ENCODE assay signal across 8 mouse cellular contexts in the genomic region with DNA sequence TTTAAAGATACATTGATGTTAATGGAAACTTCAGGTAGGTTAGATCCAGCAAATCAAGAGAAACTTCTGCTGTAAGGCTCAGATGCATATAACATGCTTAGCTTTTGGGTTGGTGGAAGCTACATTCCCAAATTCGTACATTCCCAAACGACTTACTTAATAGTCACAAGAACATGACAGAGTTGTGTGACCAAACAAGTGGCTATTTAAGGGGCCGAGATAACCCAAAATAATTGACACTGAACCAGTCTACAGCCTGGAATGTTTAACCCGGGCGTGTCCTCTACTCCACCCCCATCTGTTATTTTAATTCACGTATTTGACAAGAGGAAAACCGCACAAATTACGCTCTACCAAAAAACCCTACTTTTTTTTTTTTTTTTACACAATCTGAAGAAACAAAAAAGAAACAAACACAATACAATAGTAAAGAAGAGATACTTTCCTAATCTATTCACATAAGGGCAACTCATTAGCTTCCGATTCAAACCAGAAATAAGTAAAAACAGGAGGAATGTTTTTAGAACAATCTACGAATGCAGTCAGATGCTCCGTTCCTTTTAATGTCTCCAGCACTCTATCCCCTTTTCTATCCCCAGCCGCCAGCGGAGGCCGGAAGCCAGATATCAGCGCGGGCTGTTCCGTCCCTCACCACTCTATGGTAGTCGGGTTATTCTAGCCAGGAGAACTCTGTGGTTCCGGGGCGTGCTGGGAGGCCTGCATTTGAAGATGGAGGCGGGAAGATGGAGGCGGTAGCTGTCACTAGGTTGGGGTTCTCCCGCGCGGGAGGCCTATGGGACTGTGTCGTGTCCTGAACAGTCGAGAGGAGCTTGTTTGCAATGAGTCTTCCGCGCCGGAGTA. TPM values are rescaled to one million over a fixed set of nuclear protein-coding genes. Genes with fewer than 3 reads are reported as not detected.
A peak's percentile ranks its signal among the peaks of the same experiment; 100 is the strongest.
DNase-seq lines count a peak whose midpoint lies in the region; ATAC-seq lines count a peak whose summit lies in the region.

TSS of gene Polq (plus strand) at position 726 of the 861 bp plus-strand sequence.

- H3K9me3 ChIP-seq in heart, embryonic 10.5 days: no peaks in the 10 kb centered on the region
- no peaks in the 10 kb centered on the region for H3K9me3 ChIP-seq in kidney, embryonic 15.5 days (replicated peaks)

- peaks cover 15% of the 10 kb centered on the region; the same call in 1 of the 2 replicates for H3K4me1 ChIP-seq in heart, embryonic 10.5 days
- peaks cover 17% of the 10 kb centered on the region for H3K4me1 ChIP-seq in kidney, embryonic 15.5 days

- peak within 1 kb of the TSS; percentile 84 for H3K4me2 ChIP-seq in kidney, embryonic 15.5 days

- peak; percentile 95 for ATAC-seq in erythroblast, adult 5-6 weeks (replicated peaks; ENCODE audit: low FRiP score, poor library complexity, severe bottlenecking)
- peak; percentile 98 for ATAC-seq in kidney, embryonic 15.5 days (replicated peaks; ENCODE audit: low FRiP score)
- peak; percentile 100 for ATAC-seq in monocyte, adult 5-6 weeks (replicated peaks; ENCODE audit: insufficient number of reproducible peaks, low FRiP score, low TSS enrichment, poor library complexity, severe bottlenecking)

- H3K4me3 ChIP-seq in heart, embryonic 10.5 days: peak within 1 kb of the TSS; percentile 75
- peak within 1 kb of the TSS; percentile 74 for H3K4me3 ChIP-seq in kidney, embryonic 15.5 days (replicated peaks)

- 4% methylated on average over 30 of the region's 30 CpGs for WGBS in heart, embryonic 10.5 days
- 3% methylated on average over 30 of the region's 30 CpGs for WGBS in kidney, embryonic 15.5 days

- peak within 1 kb of the TSS; percentile 77 for H3K9ac ChIP-seq in kidney, embryonic 15.5 days

- H3K27ac ChIP-seq in heart, embryonic 10.5 days: peak within 1 kb of the TSS; percentile 79
- 0 out of 2 replicates have a peak within 1 kb of the TSS, but pooled peaks have one; percentile 10 for H3K27ac ChIP-seq in kidney, embryonic 15.5 days

- peaks cover 3% of the 10 kb centered on the region; the same call in 1 of the 2 replicates for H3K36me3 ChIP-seq in heart, embryonic 10.5 days
- H3K36me3 ChIP-seq in kidney, embryonic 15.5 days: peaks cover 13% of the 10 kb centered on the region; the same call in 1 of the 2 replicates

- no peaks in the 10 kb centered on the region for H3K27me3 ChIP-seq in heart, embryonic 10.5 days (ENCODE audit: insufficient read depth, poor library complexity, severe bottlenecking)
- H3K27me3 ChIP-seq in kidney, embryonic 15.5 days: no peaks in the 10 kb centered on the region

- peak; percentile 95 to 96 for DNase-seq in B cell, adult 2 months
- DNase-seq in brain, adult 2 months (ENCODE audit: low read depth, low spot score): peak; percentile 97
- DNase-seq in heart, embryonic 10.5 days (ENCODE audit: low spot score): peak; percentile 97
- DNase-seq in liver: peak; percentile 94
- peak; percentile 94 to 95 for DNase-seq in spleen, postnatal 4 days (ENCODE audit: low spot score in 2 of 2)

RNA-seq across cellular contexts. Expression of gene Polq, which starts in this region (rescaled TPM):
- total RNA-seq in erythroblast, adult 5-6 weeks (2015; ENCODE audit: low replicate concordance): 10.2 and 12.7 TPM in 2 replicates
- total RNA-seq in erythroblast, adult 5-6 weeks (2017; ENCODE audit: low replicate concordance): 14.1 and 30.5 TPM in 2 replicates
- 9.8 and 11.1 TPM in 2 replicates for polyA plus RNA-seq in heart, embryonic 10.5 days (2016; fragmentation: Nextera tagmentation; extraction: Ambion mirVana)
- polyA plus RNA-seq in kidney, embryonic 15.5 days (2015; fragmentation: Nextera tagmentation; extraction: Ambion mirVana): 8.3 and 9.0 TPM in 2 replicates
- 2.6 to 9.0 TPM (median 4.5 TPM) in 3 replicates for total RNA-seq in monocyte, adult 5-6 weeks (2017)

Comparison
In these comparisons a context has a peak if more than half of its experiments do, and no peak if none do; other contexts are left out.
1. Peak in every context shown above with its lines: DNase-seq, ATAC-seq, H3K4me3 ChIP-seq and H3K27ac ChIP-seq.